Mouse (Mus musculus) ES-E14 (cell line): Measurements from ENCODE around the gene Sptbn1.

Source experiments
- CHD2 ChIP-seq: IDR thresholded peaks from 2 replicates; pipeline ENCODE4 v1.6.1; 2014; ENCODE audit warnings: mild to moderate bottlenecking, low read depth, low read length, inconsistent platforms
- ZNF384 ChIP-seq: IDR thresholded peaks from 2 replicates; pipeline ENCODE4 v1.6.1; 2012; ENCODE audit warnings: low read depth, low read length, inconsistent platforms

DNA sequence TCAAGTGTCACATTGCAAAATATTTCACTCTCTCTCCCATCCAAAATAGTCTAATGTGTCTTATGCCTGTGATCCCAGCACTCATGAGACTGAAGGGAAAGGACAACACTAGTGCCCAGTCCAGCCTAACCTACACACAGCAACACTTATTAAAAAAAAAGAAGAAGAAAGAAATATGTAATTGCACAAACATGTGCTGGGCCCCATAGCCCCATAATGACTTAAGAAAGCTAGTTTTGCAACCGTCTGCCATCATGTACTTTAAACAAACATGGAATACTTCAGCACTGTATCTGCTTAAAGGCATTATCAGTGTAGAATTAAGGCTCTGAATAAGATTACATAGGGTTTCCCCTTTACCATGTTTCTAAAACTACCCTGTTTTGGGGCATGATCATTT is 92.4 kb downstream of the Sptbn1 start:
- TF ChIP-seq ZNF384 (no peak), CHD2 (no peak)
